Mouse (Mus musculus): ENCODE measurements around the gene Eif4g2. TPM values are rescaled to one million over a fixed set of nuclear protein-coding genes. Genes with fewer than 3 reads are reported as not detected.

Gene Eif4g2
- total RNA-seq, 2 experiments from 2014 or later = 631 to 651 TPM

Other genes with a start within 250 kb of the Eif4g2 start
- gene Rnf141, start 238.6 kb downstream of the Eif4g2 start, total RNA-seq (2021) = 10 to 100 TPM; 70.1 to 79.3 TPM
- gene Lyve1, start 219.8 kb downstream of the Eif4g2 start, total RNA-seq (2021) = 1 to 10 TPM in 1 of 2 experiments, under 1 TPM in 1; 0.99 to 2.1 TPM
- 1 to 10 TPM; 2.7 to 3.2 TPM for gene Mrvi1, start 100.6 kb downstream of the Eif4g2 start, total RNA-seq (2021)
- 10 to 100 TPM; 37.7 to 53.9 TPM for gene Ctr9, start 54.1 kb downstream of the Eif4g2 start, total RNA-seq (2021)